Mouse (Mus musculus): ENCODE measurements around the gene Lrp10.

The Lrp10 gene

GRCm38 (mm10) chr14:54475941-54476844, 12.3 kb downstream of the Lrp10 start, which contains the start of gene Rem2:
Gene Rem2, plus strand, starts transcription at chr14:54476100.
- peak; percentile 80 to 83 for DNase-seq

GRCm38 (mm10) chr14:54477172-54477909, 13.4 kb downstream of the Lrp10 start:
- DNase-seq = no peak

GRCm38 (mm10) chr14:54479451-54479920, 15.5 kb downstream of the Lrp10 start:
- no peak for DNase-seq

- DNase-seq = no peak
Observed at GRCm38 (mm10) chr14:54480673-54481072, 16.7 kb downstream of the Lrp10 start.

GRCm38 (mm10) chr14:54481402-54481801, 17.5 kb downstream of the Lrp10 start:
- no peak for DNase-seq

GRCm38 (mm10) chr14:54482498-54482897, 18.6 kb downstream of the Lrp10 start:
- peak in 1 of 2 experiments; percentile 32 for DNase-seq

- no peak for DNase-seq
Observed at GRCm38 (mm10) chr14:54485899-54486298, 22.0 kb downstream of the Lrp10 start.

- no peak for DNase-seq
Observed at GRCm38 (mm10) chr14:54487732-54488131, 23.8 kb downstream of the Lrp10 start.

- DNase-seq = no peak
Observed at GRCm38 (mm10) chr14:54488350-54488749, 24.4 kb downstream of the Lrp10 start.

GRCm38 (mm10) chr14:54492345-54493131, 28.6 kb downstream of the Lrp10 start:
- no peak for DNase-seq

GRCm38 (mm10) chr14:54493236-54493635, 29.3 kb downstream of the Lrp10 start:
- no peak for DNase-seq

- peak; percentile 71 to 76 for DNase-seq
Observed at GRCm38 (mm10) chr14:54494234-54494633, 30.3 kb downstream of the Lrp10 start.

- DNase-seq = no peak
Observed at GRCm38 (mm10) chr14:54496706-54497105, 32.8 kb downstream of the Lrp10 start.

- no peak for DNase-seq
Observed at GRCm38 (mm10) chr14:54499330-54499729, 35.4 kb downstream of the Lrp10 start.

- DNase-seq = no peak
Observed at GRCm38 (mm10) chr14:54501365-54501764, 37.4 kb downstream of the Lrp10 start.

- no peak for DNase-seq
Observed at GRCm38 (mm10) chr14:54503092-54503491, 39.2 kb downstream of the Lrp10 start.

- no peak for DNase-seq
Observed at GRCm38 (mm10) chr14:54509774-54510173, 45.8 kb downstream of the Lrp10 start.

GRCm38 (mm10) chr14:54516710-54517310, 52.9 kb downstream of the Lrp10 start:
- DNase-seq = no peak

All from cerebellum, postnatal 36 days (tissue).